Mouse (Mus musculus) thymus, adult 2 months (tissue): ENCODE results near the gene Cntnap3.

ENCODE experiments used
- CTCF ChIP-seq: fragments of 200-500 bp; IDR thresholded peaks from 2 replicates; pipeline ENCODE4 v1.5.1; 2012; ENCODE audit warnings: mild to moderate bottlenecking, control low read depth, low read length, moderate library complexity, borderline replicate concordance; ENCODE audit not compliant: control insufficient read depth, poor library complexity, insufficient read depth; ENCODE audit errors: extremely low read depth
- POLR2A ChIP-seq: fragments of 200-500 bp; IDR thresholded peaks from 2 replicates; pipeline ENCODE4 v1.6.1; 2012; ENCODE audit warnings: mild to moderate bottlenecking, low read length, control low read depth, moderate library complexity; ENCODE audit not compliant: control insufficient read depth, poor library complexity, insufficient read depth; ENCODE audit errors: extremely low read depth

- TF ChIP-seq CTCF (no peak), POLR2A (no peak)
Measured at GRCm38 (mm10) chr13:64692463-64692862, 211.3 kb downstream of the Cntnap3 start.
